Mouse (Mus musculus) kidney, adult 11 months (tissue): ENCODE data around the gene Ceacam1.
A peak's percentile ranks its signal among the peaks of the same experiment; 100 is the strongest.
"Not testable (repeated sequence)": the region's sequence is repeated elsewhere in the genome, so short reads cannot be mapped to it uniquely, and the experiment has no call there.

Experiments
- DNase-seq: peaks from one replicate; pipeline ENCODE4 v3.0.0; 2022

Gene Ceacam1

GRCm38 (mm10) chr7:25439124-25439822 lies 38.1 kb downstream of the Ceacam1 start:
- no peak for DNase-seq

DNA sequence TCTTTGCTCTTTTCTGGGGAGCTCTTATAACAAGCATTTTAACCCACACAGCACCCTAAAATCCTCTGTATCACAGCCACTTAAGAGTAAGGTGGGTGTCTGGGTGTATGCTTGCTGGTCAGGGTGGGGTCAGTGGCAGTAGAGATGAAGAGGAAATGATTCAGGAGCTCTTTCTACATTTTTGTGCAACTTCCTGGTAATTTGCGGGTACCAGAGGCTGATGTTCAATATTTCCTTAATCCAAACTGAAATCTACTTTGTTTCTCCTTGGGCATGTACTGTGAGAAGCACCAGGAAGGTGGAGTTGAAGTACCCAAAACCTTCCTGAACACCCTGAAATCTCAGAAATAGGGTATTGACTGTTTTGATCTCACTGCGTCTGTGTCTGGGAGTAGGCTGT lies 40.7 kb downstream of the Ceacam1 start:
- DNase-seq: no peak

DNA sequence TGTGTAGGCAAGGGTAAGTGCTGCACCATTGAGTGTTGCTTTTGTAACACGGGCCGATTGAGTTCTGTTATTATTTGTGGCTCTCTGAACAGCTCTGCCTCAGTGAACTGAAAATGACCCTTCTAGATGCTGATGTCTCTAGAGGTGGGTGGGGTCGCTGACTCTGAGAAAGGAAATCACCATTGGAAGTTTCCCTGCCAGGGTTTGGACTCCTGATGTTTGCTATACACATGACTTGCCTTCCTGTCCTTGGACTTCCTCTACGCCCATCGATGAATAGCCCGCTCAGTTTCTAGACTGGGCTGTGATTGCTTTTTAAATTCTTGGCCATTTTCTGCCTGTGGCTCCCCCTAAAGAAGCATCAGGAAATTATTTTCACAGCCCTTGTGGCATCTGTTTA lies 41.2 kb downstream of the Ceacam1 start:
- DNase-seq: peak; percentile 58

DNA sequence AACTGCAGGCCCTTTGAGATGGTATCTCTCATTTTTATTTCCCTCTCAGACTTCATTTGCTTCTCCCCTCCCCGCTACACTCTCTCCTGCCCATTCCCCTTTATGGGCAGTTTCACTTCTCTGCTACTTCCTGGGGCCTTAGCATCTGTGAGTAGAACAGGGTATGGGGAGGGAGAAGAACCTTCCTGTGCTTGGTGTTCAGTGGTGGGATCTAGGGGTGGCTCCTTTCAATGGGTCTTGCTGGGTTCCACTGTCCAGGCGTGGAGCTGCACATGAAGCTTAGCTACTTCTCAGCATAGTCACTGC lies 41.9 kb downstream of the Ceacam1 start:
- no peak for DNase-seq

GRCm38 (mm10) chr7:25434654-25435545 lies 42.5 kb downstream of the Ceacam1 start:
- DNase-seq: peak; percentile 19

DNA sequence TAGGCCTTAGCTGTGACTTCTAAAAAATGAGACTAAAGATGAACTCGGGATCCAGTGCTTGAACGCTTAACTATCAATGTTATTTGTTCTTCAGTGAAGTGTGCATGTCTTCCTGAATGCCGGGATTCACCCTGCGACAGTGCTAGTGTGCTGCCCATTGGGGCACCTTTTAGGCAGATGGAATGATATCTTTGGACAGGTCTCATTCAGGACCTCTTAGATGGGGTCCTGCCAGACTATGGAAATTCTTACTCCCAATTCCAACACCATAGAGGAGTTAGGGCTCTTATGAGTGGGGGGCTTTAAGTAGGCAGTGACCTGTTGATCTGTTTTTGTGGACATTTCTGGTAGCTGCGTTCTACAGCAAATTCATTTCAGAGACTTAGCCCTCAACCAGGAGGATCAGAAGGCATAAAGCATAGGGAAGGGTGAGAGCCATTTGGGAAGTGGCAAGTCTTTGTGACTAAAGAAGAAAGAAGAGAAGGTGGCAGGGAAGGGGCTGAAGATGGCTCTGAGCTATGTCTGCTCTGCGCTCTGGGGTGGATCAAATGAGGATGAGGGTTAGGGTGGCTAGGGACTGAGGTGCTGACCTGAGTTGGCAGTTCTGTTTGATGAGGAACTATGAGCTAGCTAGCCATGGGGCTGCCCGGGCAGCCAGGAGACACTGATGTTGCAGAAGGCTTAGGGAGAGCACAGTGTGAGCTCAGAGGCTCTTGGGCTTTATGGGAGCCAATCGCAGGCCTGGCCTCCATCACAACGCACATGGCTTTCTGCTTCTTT lies 43.4 kb downstream of the Ceacam1 start:
- no peak for DNase-seq

DNA sequence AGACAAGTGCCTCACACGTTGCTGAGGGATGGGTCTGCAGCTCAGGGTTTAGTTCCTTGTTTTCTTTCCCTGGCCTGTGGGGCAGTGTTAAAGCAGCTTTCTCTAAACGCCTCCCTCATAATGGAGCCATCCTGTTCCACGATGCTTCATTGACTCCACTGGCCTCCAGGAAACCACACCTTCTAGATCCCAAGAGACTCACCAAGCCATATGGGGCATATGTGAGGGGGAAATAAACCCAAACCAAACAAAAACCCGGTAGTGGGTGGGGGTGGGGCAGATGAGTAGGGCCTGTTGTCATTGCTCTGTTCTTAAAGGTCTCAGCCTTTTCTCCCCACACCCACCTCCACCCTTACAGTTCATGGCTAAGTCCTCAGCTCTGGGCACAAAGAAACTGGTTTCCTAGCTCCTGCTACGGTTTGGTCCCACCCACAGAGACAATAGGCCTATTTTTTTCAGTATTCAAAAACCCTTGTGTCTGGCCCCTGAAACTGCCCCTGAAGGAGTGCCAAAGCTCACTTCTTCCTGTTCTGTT lies 44.3 kb downstream of the Ceacam1 start:
- DNase-seq: peak; percentile 19

- DNase-seq: no peak
Observed at GRCm38 (mm10) chr7:25432381-25432780, 45.0 kb downstream of the Ceacam1 start.

DNA sequence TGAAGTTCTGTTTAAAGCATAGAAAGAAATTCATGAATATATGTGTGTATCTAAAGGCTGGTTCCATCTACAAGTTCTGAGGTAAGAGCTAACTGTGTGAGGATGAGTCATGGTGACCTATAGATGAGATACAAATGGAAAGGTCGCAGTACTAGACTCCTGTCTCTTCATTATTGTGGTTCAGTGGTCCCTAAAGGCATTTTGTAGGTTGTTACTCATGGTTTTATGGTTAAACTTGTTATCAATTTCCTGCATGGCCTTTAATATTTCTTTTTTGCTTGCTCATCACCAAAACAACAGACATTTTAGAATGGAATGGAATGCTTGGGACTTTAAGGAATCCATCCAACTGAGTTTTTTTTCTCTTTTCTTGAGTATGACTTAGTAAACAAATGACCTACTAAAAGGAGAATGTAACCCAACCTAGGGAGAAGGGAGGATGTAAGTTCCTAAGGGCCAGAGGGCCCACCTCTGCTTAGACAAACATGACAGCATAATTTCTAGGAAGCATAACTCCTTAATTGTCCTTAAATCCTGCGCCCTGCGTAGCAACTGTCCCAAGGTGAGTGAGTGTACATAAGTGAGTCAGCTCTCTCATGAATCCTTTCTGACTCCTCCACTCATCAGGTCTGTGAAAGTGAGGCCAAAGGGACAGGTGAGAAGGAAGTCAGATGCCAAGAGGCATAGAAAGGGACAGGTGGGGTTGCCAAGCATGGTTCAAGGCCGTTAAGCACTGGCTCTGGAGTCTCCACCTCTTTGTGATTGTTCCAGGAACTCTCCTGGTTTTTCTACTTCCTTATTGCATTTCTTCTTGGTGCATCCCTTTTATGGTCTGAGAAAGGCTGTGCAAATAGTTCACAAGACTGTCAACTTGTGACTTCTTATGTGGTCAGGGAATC lies 47.3 kb downstream of the Ceacam1 start:
- no peak for DNase-seq

GRCm38 (mm10) chr7:25428321-25428720 lies 49.1 kb downstream of the Ceacam1 start:
- peak; percentile 10 for DNase-seq

DNA sequence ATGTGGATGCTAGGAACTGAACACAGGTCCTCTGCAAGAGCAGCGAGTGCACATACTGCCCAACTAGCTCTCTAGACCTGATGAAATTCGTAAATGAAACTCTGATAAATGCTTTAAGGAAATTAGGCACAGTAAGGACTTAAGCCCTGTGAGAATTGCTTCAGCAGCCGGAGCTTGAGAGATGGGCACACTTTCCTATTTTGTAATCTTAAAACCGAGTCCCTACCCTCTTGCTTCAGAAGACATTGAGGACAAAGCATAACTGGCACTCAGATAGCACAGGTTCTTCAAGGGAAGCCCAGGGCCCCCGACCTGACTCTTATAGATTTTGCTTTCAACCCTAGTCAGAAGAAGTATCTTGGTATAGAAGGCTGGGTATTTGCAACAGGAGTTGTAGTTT lies 50.3 kb downstream of the Ceacam1 start:
- DNase-seq: no peak

GRCm38 (mm10) chr7:25426380-25426779 lies 51.0 kb downstream of the Ceacam1 start:
- not testable (repeated sequence) for DNase-seq

DNA sequence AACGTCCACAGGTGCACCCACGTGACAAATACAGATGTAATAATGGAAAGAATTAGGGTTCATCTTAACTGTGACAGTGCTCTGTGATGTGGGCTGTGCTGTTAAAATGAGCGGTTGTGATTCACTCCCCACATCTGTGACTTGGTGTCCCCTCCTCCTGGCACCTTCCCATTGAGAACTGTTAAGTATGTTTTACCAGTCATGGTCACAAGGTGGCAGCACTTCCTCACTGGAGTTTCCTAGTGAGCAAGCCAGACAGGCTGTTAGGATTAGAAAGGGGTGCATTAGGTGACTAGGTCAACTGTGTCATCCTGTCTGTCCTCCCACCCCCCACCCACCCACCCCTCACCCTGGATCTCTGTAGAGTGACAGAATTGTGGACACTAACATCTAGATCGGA lies 53.0 kb downstream of the Ceacam1 start:
- peak; percentile 59 for DNase-seq

GRCm38 (mm10) chr7:25422286-25422841 lies 55.0 kb downstream of the Ceacam1 start:
- no peak for DNase-seq

DNA sequence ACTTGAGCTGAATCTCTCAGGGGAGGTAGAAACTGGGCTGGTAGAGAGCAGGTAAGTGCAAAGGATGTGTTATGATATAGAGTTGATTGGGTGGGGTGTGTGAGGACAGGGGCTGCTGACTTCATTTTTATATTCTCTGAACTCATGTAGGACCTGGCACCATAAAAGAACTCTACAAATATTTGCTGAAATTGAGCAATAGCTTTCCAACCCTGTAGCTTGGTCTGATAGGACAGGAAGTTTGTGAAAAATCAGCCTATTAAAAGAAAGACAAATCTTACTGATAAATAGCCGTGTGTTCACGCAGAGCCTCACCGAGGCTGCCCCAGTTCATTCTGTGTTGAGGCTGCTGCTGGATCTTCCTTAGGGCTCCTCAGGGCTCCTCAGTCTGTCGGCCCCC lies 57.5 kb downstream of the Ceacam1 start:
- no peak for DNase-seq

DNA sequence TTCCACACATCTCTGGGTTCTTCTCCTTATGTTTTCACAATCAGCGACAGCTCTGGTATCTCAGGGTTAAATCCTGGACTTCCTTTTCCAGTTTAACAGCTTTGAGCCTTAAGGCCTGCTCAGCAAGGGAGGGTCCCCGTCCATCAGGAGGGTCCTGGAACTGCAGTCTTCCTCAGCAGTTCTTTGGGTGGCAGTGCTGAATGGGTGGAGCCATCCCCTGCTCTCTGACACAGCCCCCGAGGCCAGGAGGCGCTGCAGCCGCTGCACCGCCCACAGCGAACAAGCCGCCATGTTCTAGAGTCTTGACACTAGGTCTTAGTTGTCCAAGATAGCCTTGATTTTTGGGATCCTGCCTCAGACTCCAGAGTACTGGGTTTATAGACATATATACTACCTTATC lies 57.9 kb downstream of the Ceacam1 start:
- DNase-seq: no peak

DNA sequence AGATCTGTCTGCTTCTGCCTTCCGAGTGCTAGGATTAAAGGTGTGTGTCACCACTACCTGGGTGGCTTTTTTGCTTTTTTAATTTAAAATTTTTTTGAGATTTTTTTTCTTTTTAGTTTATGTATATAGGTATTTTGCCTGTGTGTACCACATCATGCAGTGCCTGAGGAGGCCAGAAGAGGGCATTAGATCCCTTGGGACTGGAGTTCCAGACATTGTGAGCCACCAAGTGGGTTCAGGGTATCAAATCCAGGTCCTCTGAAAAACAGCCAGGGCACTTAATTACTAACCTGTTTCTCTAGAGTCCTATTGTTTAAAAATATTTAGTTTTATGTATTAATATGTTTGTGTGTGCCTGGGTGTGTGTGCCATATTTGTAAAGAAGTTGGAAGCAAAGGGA lies 59.8 kb downstream of the Ceacam1 start:
- DNase-seq: no peak

GRCm38 (mm10) chr7:25412833-25413441 lies 64.5 kb downstream of the Ceacam1 start, which contains the start of gene Cxcl17:
Gene Cxcl17 (minus strand): TSS chr7:25412886.
- no peak for DNase-seq

DNA sequence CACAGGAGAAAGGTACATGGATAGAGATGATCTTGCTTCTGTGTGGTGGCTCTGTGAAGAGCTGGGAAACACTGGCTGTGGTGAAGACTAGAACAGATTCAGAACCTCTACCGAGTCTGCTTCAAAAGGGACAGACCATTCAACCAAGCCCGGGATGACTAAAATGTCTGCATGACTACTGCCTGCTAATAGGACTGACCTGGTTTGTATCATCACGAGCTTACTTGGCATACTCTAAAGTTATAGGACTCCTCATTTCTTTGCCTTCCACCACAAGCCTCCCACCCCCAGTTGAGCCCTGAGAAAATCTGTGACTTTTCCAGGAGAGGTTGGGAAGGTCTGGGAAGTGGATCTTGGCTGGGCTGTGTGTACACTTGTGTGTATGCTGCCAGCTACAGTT lies 65.5 kb downstream of the Ceacam1 start:
- DNase-seq: no peak
